In the genomic region with DNA sequence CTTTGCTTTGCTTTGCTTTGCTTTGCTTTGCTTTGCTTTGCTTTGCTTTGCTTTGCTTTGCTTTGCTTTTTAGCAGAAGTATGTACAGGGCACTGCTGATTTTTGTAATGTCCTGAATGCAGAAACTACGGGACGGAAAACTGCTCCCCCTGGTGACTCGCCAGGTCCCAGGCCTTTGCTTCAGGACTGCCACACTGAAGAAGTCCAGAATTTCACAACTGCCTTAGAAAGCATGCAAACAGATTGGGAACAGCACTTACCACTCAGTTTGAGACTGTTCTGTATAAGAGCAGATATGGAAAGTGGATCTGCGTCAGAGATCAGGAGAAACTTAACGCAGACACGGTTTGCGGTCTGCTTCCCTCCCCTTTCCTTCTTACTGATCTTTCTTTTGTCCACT, we compare ENCODE assay signal across 8 mouse cellular contexts.
DNase-seq lines count a peak whose midpoint lies in the region; ATAC-seq lines count a peak whose summit lies in the region.

No protein-coding gene starts in this region.

- no peak overlapping the region for H3K4me3 ChIP-seq in forebrain, embryonic 14.5 days (ENCODE audit: low read depth, low read length)
- H3K4me3 ChIP-seq in lung, embryonic 16.5 days (ENCODE audit: low read length): no peak overlapping the region

- WGBS in forebrain, embryonic 14.5 days: 2% methylated on average over 7 of the region's 7 CpGs
- 8% methylated on average over 7 of the region's 7 CpGs for WGBS in lung, embryonic 16.5 days

- peaks cover 50% of the 10 kb centered on the region for H3K4me1 ChIP-seq in forebrain, embryonic 14.5 days (ENCODE audit: control insufficient read depth, insufficient read depth, low read length)
- H3K4me1 ChIP-seq in lung, embryonic 16.5 days (replicated peaks; ENCODE audit: control insufficient read depth, insufficient read depth, low read length): peaks cover 35% of the 10 kb centered on the region

- peak; percentile 67 for ATAC-seq in forebrain, embryonic 14.5 days
- ATAC-seq in lung, embryonic 16.5 days (ENCODE audit: low read depth): peak; percentile 78
- no peak for ATAC-seq in megakaryocyte-erythroid progenitor cell, adult 5-6 weeks (replicated peaks; ENCODE audit: low FRiP score, low TSS enrichment, poor library complexity, severe bottlenecking)

- peak; percentile 90 for DNase-seq in NIH3T3 (ENCODE audit: low read depth)
- DNase-seq in cerebellum, adult 11 months: peak; percentile 57
- peak; percentile 77 for DNase-seq in forebrain, embryonic 14.5 days (ENCODE audit: low spot score)
- DNase-seq in heart, postnatal 25 days (ENCODE audit: low spot score): peak; percentile 69
- peak; percentile 77 to 81 for DNase-seq in kidney, postnatal 25 days
- peak; percentile 62 for DNase-seq in retina, postnatal 1 day

- intact Hi-C loops in heart, postnatal 25 days (cut with DNase I): loop anchor here (5.0 kb wide), 3 partner anchors 62 to 242 kb away; no protein-coding TSS in a partner anchor

- peak overlapping the region; percentile 30; the same call in 1 of the 2 replicates for H3K4me2 ChIP-seq in forebrain, embryonic 14.5 days (ENCODE audit: low read length)
- no peak overlapping the region for H3K4me2 ChIP-seq in lung, embryonic 16.5 days (ENCODE audit: low read depth, low read length)

- peak overlapping the region; percentile 94 for H3K27ac ChIP-seq in forebrain, embryonic 14.5 days (ENCODE audit: low read depth, low read length)
- peak overlapping the region; percentile 77 for H3K27ac ChIP-seq in lung, embryonic 16.5 days (ENCODE audit: low read length)

- H3K9ac ChIP-seq in forebrain, embryonic 14.5 days (ENCODE audit: low read length): peak overlapping the region; percentile 2; the same call in 1 of the 2 replicates
- no peak overlapping the region for H3K9ac ChIP-seq in lung, embryonic 16.5 days (ENCODE audit: low read length)

- no peaks in the 10 kb centered on the region for H3K9me3 ChIP-seq in forebrain, embryonic 14.5 days (replicated peaks; ENCODE audit: control insufficient read depth, low read length)
- no peaks in the 10 kb centered on the region for H3K9me3 ChIP-seq in lung, embryonic 16.5 days (ENCODE audit: control insufficient read depth, low read length)

- peaks cover 3% of the 10 kb centered on the region; the same call in 1 of the 2 replicates for H3K36me3 ChIP-seq in forebrain, embryonic 14.5 days (ENCODE audit: control insufficient read depth, insufficient read depth, low read length)
- H3K36me3 ChIP-seq in lung, embryonic 16.5 days (ENCODE audit: control insufficient read depth, insufficient read depth, low read length): 0 out of 2 replicates have a peak, but pooled peaks cover 2% of the 10 kb centered on the region

- H3K27me3 ChIP-seq in forebrain, embryonic 14.5 days (replicated peaks; ENCODE audit: control insufficient read depth, insufficient read depth, low read length): no peaks in the 10 kb centered on the region
- H3K27me3 ChIP-seq in lung, embryonic 16.5 days (ENCODE audit: control insufficient read depth, insufficient read depth, low read depth, low read length): no peaks in the 10 kb centered on the region
